Mouse (Mus musculus): ENCODE measurements around the gene Samd4b. TPM values are rescaled to one million over a fixed set of nuclear protein-coding genes. Genes with fewer than 3 reads are reported as not detected.

Gene Samd4b
- polyA plus RNA-seq, 1 experiment, result 11.4 TPM

DNA sequence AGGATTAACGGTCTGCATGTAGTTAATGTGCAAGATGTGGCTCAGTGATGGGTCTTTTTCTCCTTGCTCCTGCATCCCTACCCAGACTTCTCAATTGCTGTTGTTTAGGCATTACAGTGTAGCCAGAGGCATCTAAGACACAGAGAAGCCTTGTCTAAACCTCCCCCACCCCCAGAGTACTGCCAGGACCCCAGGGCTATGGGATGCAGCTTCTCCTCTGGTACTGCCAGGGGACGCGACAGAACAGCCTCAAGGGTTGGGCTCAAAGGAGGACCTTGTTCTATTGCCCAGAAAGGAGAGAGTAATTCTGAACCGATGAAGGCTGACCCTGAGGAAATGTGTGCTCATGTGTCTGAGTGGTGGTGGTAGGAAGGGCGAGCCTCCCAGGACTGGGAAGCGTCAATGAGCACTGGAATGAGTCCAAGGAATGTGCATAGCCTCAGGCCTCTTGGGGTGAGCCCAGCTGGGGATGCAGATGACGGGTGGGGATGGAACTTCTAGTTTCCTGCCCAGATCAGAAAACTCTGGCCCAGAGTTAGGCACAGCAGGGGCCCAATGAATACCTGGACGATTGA lies 179.8 kb downstream of the Samd4b start:
- H3K4me3 ChIP-seq (replicated peaks), result no peak overlapping the region
- H3K27me3 ChIP-seq (ENCODE audit: control insufficient read depth), result no peaks in the 10 kb centered on the region
- TF ChIP-seq TAL1 (IDR thresholded peaks at IDR 0.05; ENCODE audit: low read length), result no peak
- 0 out of 2 replicates have a peak, but pooled peaks cover 2% of the 10 kb centered on the region for H3K9me3 ChIP-seq (ENCODE audit: control insufficient read depth, low read length)
- peaks cover 99% of the 10 kb centered on the region for H3K36me3 ChIP-seq (ENCODE audit: control insufficient read depth)
- H3K4me1 ChIP-seq (ENCODE audit: control insufficient read depth), result peaks cover 2% of the 10 kb centered on the region; the same call in 1 of the 2 replicates

DNA sequence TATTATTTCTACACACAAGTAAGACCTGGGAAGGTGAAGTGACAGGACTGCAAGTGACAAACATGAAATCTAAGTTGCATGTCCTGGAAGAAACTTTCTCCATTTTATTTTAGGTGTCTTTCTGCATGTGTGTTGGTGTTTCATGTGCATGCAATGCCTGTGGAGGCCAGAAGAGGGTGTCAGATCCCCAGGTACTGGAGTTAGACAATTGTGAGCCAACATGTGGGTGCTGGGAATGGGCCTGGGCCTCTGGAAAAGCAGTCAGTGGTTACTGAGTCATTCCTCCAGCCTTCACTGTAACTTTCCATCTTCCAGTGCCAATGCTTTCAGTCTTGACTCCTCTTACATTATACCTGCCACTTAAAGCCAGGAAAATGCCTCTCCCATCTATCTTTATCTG lies 180.6 kb downstream of the Samd4b start:
- H3K4me3 ChIP-seq (replicated peaks), result no peak overlapping the region
- 0 out of 2 replicates have a peak, but pooled peaks cover 2% of the 10 kb centered on the region for H3K9me3 ChIP-seq (ENCODE audit: control insufficient read depth, low read length)
- no peak for TF ChIP-seq TAL1 (IDR thresholded peaks at IDR 0.05; ENCODE audit: low read length)
- TF ChIP-seq GATA1 (IDR thresholded peaks at IDR 0.05; ENCODE audit: low read length), result no peak
- H3K27me3 ChIP-seq (ENCODE audit: control insufficient read depth), result no peaks in the 10 kb centered on the region
- H3K36me3 ChIP-seq (ENCODE audit: control insufficient read depth), result peaks cover 99% of the 10 kb centered on the region
- H3K4me1 ChIP-seq (ENCODE audit: control insufficient read depth), result peaks cover 2% of the 10 kb centered on the region; the same call in 1 of the 2 replicates

DNA sequence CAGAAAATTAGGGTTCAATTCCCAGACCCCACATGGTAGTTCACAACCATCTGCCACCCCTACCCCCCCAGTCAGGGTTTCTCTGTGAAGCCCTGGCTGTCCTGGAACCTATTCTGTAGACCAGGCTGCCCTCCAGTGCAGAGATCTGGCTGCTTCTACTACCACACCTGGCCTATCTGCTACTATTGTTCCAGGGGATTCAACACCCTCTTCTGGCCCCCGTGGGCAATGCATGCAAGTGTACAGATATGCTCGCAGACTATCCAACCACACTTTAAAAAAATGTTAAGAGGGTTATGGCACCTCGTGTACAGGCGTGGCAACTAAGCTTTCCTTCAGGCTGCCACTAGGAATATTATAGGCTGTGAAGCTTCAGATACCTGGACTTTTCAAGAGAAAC lies 185.1 kb downstream of the Samd4b start:
- Histone ChIP-seq H3K9me3 (ENCODE audit: control insufficient read depth, low read length) (0 out of 2 replicates have a peak, but pooled peaks cover 2% of the 10 kb centered on the region), H3K4me1 (ENCODE audit: control insufficient read depth) (peaks cover 2% of the 10 kb centered on the region; the same call in 1 of the 2 replicates), H3K27me3 (ENCODE audit: control insufficient read depth) (no peaks in the 10 kb centered on the region), H3K36me3 (ENCODE audit: control insufficient read depth) (peaks cover 97% of the 10 kb centered on the region), H3K4me3 (replicated peaks) (no peak overlapping the region)
- TF ChIP-seq GATA1 (IDR thresholded peaks at IDR 0.05; ENCODE audit: low read length) (no peak), TAL1 (IDR thresholded peaks at IDR 0.05; ENCODE audit: low read length) (no peak)

DNA sequence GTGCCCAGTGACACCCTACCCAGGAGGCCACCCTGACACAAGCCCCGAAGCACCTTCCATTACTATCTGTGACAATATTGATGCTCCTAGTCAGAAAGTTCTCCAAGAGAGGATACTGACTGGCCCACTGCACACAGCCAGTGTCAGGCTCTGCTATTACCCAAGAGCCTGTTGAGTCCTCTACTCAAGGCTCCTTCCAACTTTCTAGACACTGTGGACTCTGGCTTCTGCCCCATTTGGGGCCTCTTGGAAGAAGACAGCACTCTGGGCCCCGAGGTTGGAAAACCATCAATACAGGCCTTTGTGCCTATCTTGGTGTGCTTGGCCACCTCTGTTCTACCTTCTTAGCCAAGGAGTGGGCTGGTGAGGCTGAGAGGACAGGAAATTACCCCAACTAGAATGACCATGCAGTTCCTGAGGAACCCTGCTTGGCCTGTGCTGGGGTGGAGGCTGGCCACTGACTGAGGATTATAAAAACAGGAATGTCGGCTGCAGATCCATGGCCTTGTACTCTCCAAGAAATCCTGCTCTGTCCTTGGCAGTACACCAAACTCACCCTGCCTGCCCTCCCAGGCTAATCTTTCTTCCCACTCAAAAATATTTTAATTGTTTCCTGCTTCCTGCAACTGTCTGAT lies 187.0 kb downstream of the Samd4b start:
- H3K4me3 ChIP-seq (replicated peaks), result no peak overlapping the region
- H3K27me3 ChIP-seq (ENCODE audit: control insufficient read depth), result no peaks in the 10 kb centered on the region
- no peak for TF ChIP-seq GATA1 (IDR thresholded peaks at IDR 0.05; ENCODE audit: low read length)
- no peak for TF ChIP-seq TAL1 (IDR thresholded peaks at IDR 0.05; ENCODE audit: low read length)
- peaks cover 97% of the 10 kb centered on the region for H3K36me3 ChIP-seq (ENCODE audit: control insufficient read depth)
- peaks cover 1% of the 10 kb centered on the region; the same call in 1 of the 2 replicates for H3K4me1 ChIP-seq (ENCODE audit: control insufficient read depth)
- no peaks in the 10 kb centered on the region for H3K9me3 ChIP-seq (ENCODE audit: control insufficient read depth, low read length)

DNA sequence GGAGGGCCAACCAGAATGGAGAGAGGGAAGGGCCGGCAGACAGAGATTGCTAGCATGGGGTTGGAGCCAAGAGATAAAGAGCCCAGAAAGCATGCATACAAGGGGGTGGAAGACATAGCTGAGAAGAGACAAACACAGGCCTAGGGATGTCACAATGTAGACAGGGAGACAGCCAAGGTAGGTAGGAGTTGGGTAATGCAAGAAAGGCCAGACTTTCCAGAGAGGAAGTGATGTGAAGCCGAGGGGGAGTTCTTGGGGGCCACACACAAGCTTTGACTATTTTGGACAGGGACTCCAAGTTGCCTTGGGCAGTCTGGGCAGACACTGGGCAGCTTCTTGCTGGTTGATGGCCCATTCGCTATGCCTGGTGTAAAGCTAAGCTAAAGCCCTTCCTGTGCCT lies 196.0 kb downstream of the Samd4b start:
- Histone ChIP-seq H3K27me3 (ENCODE audit: control insufficient read depth) (no peaks in the 10 kb centered on the region), H3K36me3 (ENCODE audit: control insufficient read depth) (peaks cover 96% of the 10 kb centered on the region), H3K4me1 (ENCODE audit: control insufficient read depth) (no peaks in the 10 kb centered on the region), H3K4me3 (replicated peaks) (no peak overlapping the region), H3K9me3 (ENCODE audit: control insufficient read depth, low read length) (no peaks in the 10 kb centered on the region)
- no peak for TF ChIP-seq GATA1 (IDR thresholded peaks at IDR 0.05; ENCODE audit: low read length)
- no peak for TF ChIP-seq TAL1 (IDR thresholded peaks at IDR 0.05; ENCODE audit: low read length)

DNA sequence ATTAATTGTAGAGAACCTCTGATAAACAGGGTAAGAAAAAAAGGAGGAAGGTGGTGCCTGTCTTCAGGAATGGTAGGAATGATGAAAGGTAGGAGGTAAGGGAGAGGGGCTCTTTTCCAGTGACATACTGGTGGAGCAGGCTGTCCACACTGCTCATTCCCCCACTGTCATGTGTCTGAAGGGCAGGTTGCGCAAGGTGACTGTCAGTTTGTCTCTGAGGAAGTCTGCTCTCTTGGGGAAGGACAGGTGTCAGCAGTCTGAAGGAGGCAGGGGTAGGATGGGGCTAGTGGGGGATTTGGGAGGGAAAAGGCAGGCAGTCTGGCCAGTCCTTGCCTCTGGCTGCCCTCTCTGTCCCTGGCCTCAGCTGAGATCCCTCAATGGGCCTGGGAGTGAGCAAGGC lies 196.9 kb downstream of the Samd4b start:
- Histone ChIP-seq H3K4me1 (ENCODE audit: control insufficient read depth) (no peaks in the 10 kb centered on the region), H3K4me3 (replicated peaks) (no peak overlapping the region), H3K36me3 (ENCODE audit: control insufficient read depth) (peaks cover 96% of the 10 kb centered on the region), H3K27me3 (ENCODE audit: control insufficient read depth) (no peaks in the 10 kb centered on the region), H3K9me3 (ENCODE audit: control insufficient read depth, low read length) (no peaks in the 10 kb centered on the region)
- TF ChIP-seq TAL1 (IDR thresholded peaks at IDR 0.05; ENCODE audit: low read length) (no peak), GATA1 (IDR thresholded peaks at IDR 0.05; ENCODE audit: low read length) (no peak)

DNA sequence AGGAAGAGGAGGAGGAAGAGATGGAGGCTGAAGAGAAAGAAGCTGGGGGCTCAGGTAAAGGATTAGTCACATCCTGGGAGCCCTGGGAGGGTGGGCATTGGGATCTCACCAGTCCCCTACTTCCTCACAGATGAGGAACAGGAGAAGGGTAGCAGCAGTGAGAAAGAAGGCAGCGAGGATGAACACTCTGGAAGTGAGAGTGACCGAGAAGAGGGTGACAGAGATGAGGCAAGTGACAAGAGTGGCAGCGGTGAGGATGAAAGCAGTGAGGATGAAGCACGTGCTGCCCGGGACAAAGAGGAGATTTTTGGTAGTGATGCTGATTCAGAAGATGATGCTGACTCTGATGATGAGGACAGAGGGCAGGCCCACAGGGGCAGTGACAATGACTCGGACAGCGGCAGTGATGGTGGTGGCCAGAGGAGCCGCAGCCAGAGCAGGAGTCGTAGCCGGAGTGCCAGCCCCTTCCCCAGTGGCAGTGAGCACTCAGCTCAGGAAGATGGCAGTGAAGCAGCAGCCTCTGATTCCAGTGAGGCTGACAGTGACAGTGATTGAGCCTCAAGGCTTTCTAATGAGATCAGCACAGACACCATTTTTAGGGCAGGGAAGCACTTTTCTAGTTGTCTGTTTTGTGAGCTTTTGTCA lies 199.1 kb downstream of the Samd4b start:
- H3K4me1 ChIP-seq (ENCODE audit: control insufficient read depth), result peaks cover 2% of the 10 kb centered on the region
- H3K36me3 ChIP-seq (ENCODE audit: control insufficient read depth), result peaks cover 90% of the 10 kb centered on the region
- H3K9me3 ChIP-seq (ENCODE audit: control insufficient read depth, low read length), result no peaks in the 10 kb centered on the region
- H3K4me3 ChIP-seq (replicated peaks), result no peak overlapping the region
- TF ChIP-seq TAL1 (IDR thresholded peaks at IDR 0.05; ENCODE audit: low read length), result no peak
- no peak for TF ChIP-seq GATA1 (IDR thresholded peaks at IDR 0.05; ENCODE audit: low read length)
- H3K27me3 ChIP-seq (ENCODE audit: control insufficient read depth), result no peaks in the 10 kb centered on the region

DNA sequence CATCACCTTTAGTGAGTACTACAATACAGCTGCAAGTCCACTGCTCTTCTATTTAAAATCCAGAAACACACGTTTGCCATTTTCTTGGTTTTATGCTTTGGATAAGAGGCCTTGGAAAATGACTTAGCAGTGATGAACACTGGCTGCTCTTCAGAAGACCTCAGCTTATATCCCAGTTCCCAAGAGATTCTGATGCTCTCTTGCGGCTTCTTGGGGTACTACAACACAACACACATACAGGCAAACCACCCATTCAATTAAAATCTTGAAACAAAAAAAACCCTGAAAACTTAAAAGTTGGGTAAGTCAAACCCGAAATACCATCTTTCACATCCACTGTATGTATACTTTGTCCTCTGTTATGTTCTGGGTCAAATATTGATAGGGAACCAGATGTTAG lies 199.9 kb downstream of the Samd4b start:
- Histone ChIP-seq H3K27me3 (ENCODE audit: control insufficient read depth) (no peaks in the 10 kb centered on the region), H3K9me3 (ENCODE audit: control insufficient read depth, low read length) (no peaks in the 10 kb centered on the region), H3K4me3 (replicated peaks) (no peak overlapping the region), H3K36me3 (ENCODE audit: control insufficient read depth) (peaks cover 82% of the 10 kb centered on the region), H3K4me1 (ENCODE audit: control insufficient read depth) (peaks cover 11% of the 10 kb centered on the region)
- TF ChIP-seq GATA1 (IDR thresholded peaks at IDR 0.05; ENCODE audit: low read length) (no peak), TAL1 (IDR thresholded peaks at IDR 0.05; ENCODE audit: low read length) (no peak)

DNA sequence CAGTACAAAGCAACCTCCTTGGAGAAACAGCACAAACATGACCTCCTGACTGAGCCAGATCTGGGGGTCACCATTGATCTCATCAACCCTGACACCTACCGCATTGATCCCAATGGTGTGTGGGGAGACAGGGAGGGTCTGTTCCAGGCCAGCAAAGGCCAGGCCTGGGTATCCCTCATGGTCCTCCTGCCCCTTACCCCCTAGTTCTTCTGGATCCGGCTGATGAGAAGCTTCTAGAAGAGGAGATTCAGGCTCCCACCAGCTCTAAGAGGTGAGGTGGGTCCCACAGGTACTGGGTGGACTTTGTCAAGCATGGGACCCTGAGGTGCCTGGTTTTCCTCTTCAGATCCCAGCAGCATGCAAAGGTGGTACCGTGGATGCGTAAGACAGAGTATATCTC lies 202.5 kb downstream of the Samd4b start:
- no peak overlapping the region for H3K4me3 ChIP-seq (replicated peaks)
- H3K36me3 ChIP-seq (ENCODE audit: control insufficient read depth), result peaks cover 60% of the 10 kb centered on the region
- no peak for TF ChIP-seq GATA1 (IDR thresholded peaks at IDR 0.05; ENCODE audit: low read length)
- TF ChIP-seq TAL1 (IDR thresholded peaks at IDR 0.05; ENCODE audit: low read length), result no peak
- no peaks in the 10 kb centered on the region for H3K9me3 ChIP-seq (ENCODE audit: control insufficient read depth, low read length)
- H3K27me3 ChIP-seq (ENCODE audit: control insufficient read depth), result no peaks in the 10 kb centered on the region
- peaks cover 25% of the 10 kb centered on the region for H3K4me1 ChIP-seq (ENCODE audit: control insufficient read depth)
